Mouse (Mus musculus): ENCODE measurements around the gene Ppcs. TPM values are rescaled to one million over a fixed set of nuclear protein-coding genes. Genes with fewer than 3 reads are reported as not detected.

Gene Ppcs
- polyA plus RNA-seq, 1 experiment from 2014 or later = 8.4 TPM

DNA sequence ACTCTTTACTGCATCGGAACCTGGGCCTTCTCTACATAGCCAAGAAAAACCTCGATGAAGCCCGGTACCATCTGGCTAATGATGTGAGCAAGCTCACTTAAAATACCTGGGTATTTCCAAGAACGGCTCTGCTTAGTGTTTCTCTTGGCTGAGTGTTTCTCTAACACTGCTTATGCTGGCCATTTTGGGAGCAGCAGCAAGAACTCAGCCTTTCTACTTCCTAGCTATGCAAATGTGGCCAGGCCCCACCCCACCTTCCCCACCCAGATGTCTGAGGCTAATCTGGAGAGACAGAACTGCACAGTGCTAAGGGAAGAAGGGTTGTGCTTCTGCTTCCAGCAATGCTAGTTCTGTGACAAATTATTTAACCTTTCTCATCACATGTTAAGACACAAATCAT is 19.6 kb upstream of the Ppcs start:
- no peak overlapping the region for H3K4me3 ChIP-seq (ENCODE audit: inconsistent target)
- no peaks in the 10 kb centered on the region for H3K79me2 ChIP-seq (ENCODE audit: inconsistent target)
- no peaks in the 10 kb centered on the region for H3K36me3 ChIP-seq (ENCODE audit: inconsistent target)
- H3K27ac ChIP-seq = no peak overlapping the region
- 91% methylated on average over 4 of the region's 4 CpGs for WGBS (ENCODE audit: missing documents)

DNA sequence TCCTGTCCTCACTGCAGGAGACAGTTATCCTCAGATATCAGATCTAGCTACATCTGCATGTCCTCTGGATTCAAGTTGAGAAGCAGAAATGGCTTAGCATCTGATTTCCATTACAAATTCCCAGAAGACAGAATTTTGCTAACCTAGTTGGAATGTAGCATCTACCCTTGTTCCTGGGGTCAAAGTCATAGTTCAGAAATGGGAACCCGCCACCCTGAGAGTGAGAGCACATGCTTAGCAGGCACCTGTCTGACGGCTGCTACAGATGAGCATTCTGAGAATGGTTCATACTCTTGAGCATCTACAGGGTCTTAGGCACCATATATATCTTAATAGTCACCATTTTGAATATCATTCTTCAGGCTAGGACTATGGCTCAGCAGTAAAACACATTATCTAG is 15.7 kb upstream of the Ppcs start:
- no peaks in the 10 kb centered on the region for H3K36me3 ChIP-seq (ENCODE audit: inconsistent target)
- 95% methylated on average over 2 of the region's 2 CpGs for WGBS (ENCODE audit: missing documents)
- no peak overlapping the region for H3K4me3 ChIP-seq (ENCODE audit: inconsistent target)
- no peaks in the 10 kb centered on the region for H3K79me2 ChIP-seq (ENCODE audit: inconsistent target)
- no peak overlapping the region for H3K27ac ChIP-seq

DNA sequence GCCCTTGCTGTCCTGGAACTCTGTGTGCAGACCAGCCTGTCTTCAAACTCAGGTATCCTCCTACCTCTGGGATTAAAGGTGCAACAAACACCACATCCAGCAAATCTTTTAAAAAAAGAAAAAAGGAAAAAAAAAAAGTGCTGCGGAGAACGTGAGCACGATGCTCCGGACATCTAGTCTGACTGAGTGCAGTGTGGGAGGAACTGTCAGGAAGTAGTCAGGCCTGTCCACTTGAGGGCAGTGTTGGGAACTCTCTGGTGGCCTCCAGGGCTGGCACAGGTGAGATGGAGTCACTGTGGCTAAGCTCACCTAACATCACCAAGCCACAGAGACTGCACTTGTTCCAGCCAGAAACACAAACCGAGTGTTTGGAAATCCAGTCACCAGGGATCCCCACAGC is 8.5 kb upstream of the Ppcs start:
- Histone ChIP-seq H3K79me2 (ENCODE audit: inconsistent target) (no peaks in the 10 kb centered on the region), H3K27ac (no peak overlapping the region), H3K36me3 (ENCODE audit: inconsistent target) (no peaks in the 10 kb centered on the region), H3K4me3 (ENCODE audit: inconsistent target) (no peak overlapping the region)
- WGBS (ENCODE audit: missing documents) = 21% methylated on average over 5 of the region's 5 CpGs

DNA sequence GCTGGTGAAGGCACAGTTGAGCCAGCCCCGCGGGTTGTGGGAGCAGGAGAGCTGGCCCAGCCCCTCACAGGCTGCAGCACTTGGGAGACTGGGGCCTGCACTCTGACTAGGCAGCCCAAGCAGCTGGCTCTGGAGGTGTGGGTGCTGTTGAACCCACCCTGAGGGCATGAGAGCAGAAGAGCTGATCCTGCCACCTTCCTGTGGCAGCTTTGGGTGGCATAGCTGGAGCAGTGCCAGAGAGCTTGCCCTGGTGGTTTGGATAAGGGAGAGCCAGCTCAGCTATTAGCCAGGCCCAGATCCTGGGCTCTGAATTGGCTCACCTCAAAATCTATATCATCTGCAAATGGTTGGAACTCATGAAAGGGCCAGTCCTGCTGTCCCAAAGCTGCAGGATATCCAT is 5.5 kb upstream of the Ppcs start:
- 74% methylated on average over 2 of the region's 2 CpGs for WGBS (ENCODE audit: missing documents)
- H3K4me3 ChIP-seq (ENCODE audit: inconsistent target) = no peak overlapping the region

DNA sequence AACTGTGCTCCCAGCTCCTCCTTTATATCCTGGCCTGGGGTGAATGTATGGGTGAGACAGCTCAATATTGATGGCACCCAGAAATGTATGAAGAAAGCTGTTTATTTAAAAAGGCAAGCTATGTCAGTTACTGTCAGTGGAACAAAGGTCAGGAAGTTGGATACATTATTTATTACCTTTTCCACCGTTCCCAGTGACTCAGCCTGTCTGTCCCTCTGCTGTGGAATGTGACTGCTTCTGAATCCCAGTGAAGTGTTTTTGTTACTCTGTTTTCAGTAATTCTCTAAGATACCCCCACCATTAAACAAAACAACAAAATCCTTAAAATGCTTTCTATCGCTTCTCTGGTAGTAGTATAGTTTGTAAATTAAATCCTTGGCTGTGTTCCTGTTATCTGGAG is 3.4 kb upstream of the Ppcs start:
- no peak overlapping the region for H3K27ac ChIP-seq
- no peaks in the 10 kb centered on the region for H3K79me2 ChIP-seq (ENCODE audit: inconsistent target)

More for the DNA sequence above, 5.5 kb upstream of the Ppcs start:
- Histone ChIP-seq H3K36me3 (ENCODE audit: inconsistent target) (no peaks in the 10 kb centered on the region), H3K79me2 (ENCODE audit: inconsistent target) (no peaks in the 10 kb centered on the region), H3K27ac (no peak overlapping the region)

DNA sequence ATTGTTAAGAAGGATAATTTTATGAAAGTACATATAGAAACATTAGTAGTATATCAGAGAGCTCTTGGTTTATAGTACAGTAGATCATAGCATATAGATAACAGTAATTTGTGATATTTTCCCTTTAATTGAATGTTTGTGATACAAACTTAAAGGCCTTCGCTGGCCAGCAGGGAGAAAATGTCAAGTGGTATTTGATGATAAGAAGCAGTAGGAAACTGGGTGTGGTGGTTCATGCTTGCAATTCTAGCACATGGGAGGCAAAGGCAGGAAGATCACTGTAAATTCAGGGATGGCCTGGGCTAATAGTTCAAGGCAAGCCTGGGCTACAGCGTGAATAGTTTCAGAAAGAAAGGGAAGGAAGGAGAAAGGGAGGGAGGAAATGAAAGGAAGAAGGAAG is 2.9 kb upstream of the Ppcs start:
- 92% methylated on average over 2 of the region's 2 CpGs for WGBS (ENCODE audit: missing documents)
- no peak overlapping the region for H3K27ac ChIP-seq
- no peak overlapping the region for H3K4me3 ChIP-seq (ENCODE audit: inconsistent target)
- no peaks in the 10 kb centered on the region for H3K36me3 ChIP-seq (ENCODE audit: inconsistent target)
- no peaks in the 10 kb centered on the region for H3K79me2 ChIP-seq (ENCODE audit: inconsistent target)

More for the DNA sequence above, 3.4 kb upstream of the Ppcs start:
- Histone ChIP-seq H3K36me3 (ENCODE audit: inconsistent target) (no peaks in the 10 kb centered on the region), H3K4me3 (ENCODE audit: inconsistent target) (no peak overlapping the region)
- WGBS (ENCODE audit: missing documents) = 69% methylated on average over 2 of the region's 2 CpGs

DNA sequence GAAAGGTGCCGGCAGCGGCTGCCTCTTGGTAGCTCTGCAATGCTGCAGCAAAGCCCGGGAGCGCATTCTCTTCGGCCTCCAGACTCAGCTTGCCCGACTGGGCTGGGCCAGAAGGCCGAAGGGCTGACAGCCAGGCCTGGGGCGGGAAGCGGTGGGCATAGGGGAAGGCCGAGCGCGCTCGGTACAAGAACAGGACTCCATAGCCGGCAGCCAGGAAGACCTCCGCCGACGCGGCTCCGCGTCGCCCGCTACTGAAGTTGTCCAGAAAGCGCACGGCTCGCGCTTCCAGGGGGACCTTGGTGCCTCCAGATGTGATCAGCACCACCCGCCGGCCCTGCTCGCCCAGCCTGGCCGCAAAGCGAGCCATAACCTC is 313 bp downstream of the Ppcs start:
- H3K36me3 ChIP-seq (ENCODE audit: inconsistent target) = no peaks in the 10 kb centered on the region
- no peaks in the 10 kb centered on the region for H3K79me2 ChIP-seq (ENCODE audit: inconsistent target)
- 0% methylated on average over 31 of the region's 31 CpGs for WGBS (ENCODE audit: missing documents)
- H3K27ac ChIP-seq = no peak overlapping the region
- H3K4me3 ChIP-seq (ENCODE audit: inconsistent target) = peak overlapping the region; percentile 54

DNA sequence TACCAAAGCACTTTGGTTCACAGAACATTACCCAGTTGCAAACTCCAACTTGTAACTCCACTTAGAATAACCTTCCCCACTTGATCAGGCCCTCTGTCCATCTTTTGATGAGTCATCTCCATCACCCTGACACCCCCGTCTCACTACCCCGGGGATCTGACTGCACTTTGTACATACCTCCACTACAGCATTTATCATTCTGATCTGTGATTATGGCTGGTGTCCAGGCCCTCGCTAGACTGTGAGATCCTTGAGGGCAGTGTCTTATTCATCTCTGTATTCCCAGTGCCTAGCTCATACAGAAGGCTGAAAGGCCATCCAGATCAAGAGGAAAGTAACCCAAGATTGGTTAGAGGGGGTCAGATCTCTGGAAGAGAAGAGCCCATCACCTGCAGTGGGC is 1.0 kb downstream of the Ppcs start:
- Histone ChIP-seq H3K27ac (no peak overlapping the region), H3K36me3 (ENCODE audit: inconsistent target) (no peaks in the 10 kb centered on the region), H3K79me2 (ENCODE audit: inconsistent target) (no peaks in the 10 kb centered on the region), H3K4me3 (ENCODE audit: inconsistent target) (peak overlapping the region; percentile 54; the same call in 1 of the 2 replicates)
- 44% methylated on average over 2 of the region's 3 CpGs for WGBS (ENCODE audit: missing documents)

DNA sequence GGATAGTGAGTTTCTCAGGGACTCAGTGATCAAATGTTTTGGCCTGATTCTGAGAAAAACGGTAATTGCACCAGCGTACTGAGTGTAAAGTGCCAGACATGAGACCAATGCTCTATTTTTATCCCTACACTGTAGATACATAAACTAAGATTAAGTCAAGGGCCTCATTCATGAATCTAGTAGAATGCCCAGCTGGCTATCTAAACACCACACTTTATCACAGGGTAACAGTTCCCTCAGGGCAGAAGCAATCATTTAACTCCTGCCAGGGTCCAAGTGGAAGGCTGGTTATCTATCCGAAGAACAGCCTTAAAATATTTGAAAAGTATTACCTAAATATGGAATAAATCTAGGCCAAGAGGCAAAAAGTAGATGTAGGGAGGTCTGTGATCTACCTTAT is 4.3 kb downstream of the Ppcs start:
- H3K79me2 ChIP-seq (ENCODE audit: inconsistent target) = no peaks in the 10 kb centered on the region
- 97% methylated on average over 3 of the region's 3 CpGs for WGBS (ENCODE audit: missing documents)
- no peaks in the 10 kb centered on the region for H3K36me3 ChIP-seq (ENCODE audit: inconsistent target)
- no peak overlapping the region for H3K4me3 ChIP-seq (ENCODE audit: inconsistent target)
- no peak overlapping the region for H3K27ac ChIP-seq

DNA sequence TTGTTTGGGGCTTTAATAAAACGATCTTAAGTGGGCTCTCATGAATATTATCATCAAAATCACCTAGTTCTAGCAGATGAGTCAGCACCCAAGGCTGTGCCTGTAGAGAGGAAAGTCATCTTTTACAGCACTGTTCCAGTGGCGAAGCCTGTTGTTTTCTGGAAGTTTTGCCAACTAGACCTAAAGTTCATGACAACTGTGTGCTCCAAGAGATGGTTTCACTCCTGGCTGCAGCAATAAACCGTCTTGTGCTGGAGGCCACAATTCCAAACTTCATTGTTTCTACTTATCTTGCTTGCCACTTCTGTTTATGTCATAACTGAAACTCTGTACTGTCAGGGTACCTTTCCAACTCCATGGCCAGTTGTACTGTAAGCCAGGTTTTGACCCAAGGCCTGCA is 5.0 kb downstream of the Ppcs start:
- H3K79me2 ChIP-seq (ENCODE audit: inconsistent target) = no peaks in the 10 kb centered on the region
- H3K27ac ChIP-seq = no peak overlapping the region
- H3K36me3 ChIP-seq (ENCODE audit: inconsistent target) = no peaks in the 10 kb centered on the region
- no peak overlapping the region for H3K4me3 ChIP-seq (ENCODE audit: inconsistent target)
- 82% methylated on average over 3 of the region's 3 CpGs for WGBS (ENCODE audit: missing documents)

DNA sequence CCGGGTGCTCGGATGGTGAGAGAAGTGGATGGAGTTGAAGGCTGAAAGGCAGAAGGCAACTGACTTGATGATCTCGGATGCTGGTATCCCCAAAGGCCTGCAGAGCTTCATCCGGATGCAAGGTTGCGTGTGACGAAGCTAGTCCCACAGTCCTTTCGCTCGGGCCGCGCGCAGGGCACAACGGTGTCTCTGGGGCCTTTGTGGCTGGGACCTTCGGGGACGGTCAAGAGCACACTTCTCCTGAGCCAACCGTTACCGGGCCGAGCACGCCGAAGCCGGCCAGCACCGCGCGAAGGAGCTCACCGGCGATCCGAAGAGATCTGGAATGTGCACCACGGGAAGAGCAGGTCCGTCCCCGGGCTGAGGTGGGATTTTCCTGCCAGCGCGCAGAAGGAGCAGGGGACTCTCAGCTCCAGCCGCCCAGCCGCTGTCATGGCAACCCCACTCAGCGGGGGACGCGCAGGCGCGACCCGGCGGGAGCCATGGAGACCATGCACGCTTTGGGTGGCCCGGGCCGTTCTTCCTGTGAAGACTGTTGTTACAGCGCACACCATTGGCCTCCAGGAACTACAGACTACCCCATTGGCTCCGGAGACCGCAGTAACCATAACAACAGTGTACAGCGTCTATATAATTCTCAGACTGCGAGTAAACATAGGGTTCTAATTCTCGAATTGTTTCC is 7.0 kb downstream of the Ppcs start, which contains the start of gene Ccdc30:
Gene Ccdc30, minus strand, starts transcription at position 450 of the 682 bp plus-strand sequence.
- Histone ChIP-seq H3K79me2 (ENCODE audit: inconsistent target) (no peaks in the 10 kb centered on the region), H3K27ac (no peak within 1 kb of the TSS), H3K36me3 (ENCODE audit: inconsistent target) (no peaks in the 10 kb centered on the region), H3K4me3 (ENCODE audit: inconsistent target) (peak within 1 kb of the TSS; percentile 20; the same call in 1 of the 2 replicates)
- WGBS (ENCODE audit: missing documents) = 2% methylated on average over 49 of the region's 49 CpGs

DNA sequence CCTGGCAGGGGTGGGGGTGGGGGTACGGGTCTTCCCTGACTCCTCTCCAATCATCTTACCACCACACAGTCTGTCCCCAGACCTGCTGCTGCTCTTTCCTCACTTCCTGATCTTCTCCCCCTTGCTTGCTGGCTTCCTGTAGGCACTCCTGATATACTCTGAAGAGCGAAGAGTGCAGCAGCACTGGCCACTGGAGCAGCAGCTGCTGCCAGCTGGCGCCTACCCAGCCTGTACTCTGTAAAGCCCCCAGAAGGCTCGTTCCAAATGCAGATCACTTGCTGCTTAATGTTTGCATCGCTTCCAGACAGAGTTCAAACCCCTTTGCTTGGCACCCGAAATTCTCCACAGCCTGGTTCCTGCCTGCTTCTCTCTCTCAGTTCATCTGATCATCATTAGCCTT is 9.4 kb downstream of the Ppcs start:
- WGBS (ENCODE audit: missing documents) = 65% methylated on average over 6 of the region's 6 CpGs
- Histone ChIP-seq H3K27ac (no peak overlapping the region), H3K79me2 (ENCODE audit: inconsistent target) (no peaks in the 10 kb centered on the region), H3K4me3 (ENCODE audit: inconsistent target) (no peak overlapping the region), H3K36me3 (ENCODE audit: inconsistent target) (no peaks in the 10 kb centered on the region)

DNA sequence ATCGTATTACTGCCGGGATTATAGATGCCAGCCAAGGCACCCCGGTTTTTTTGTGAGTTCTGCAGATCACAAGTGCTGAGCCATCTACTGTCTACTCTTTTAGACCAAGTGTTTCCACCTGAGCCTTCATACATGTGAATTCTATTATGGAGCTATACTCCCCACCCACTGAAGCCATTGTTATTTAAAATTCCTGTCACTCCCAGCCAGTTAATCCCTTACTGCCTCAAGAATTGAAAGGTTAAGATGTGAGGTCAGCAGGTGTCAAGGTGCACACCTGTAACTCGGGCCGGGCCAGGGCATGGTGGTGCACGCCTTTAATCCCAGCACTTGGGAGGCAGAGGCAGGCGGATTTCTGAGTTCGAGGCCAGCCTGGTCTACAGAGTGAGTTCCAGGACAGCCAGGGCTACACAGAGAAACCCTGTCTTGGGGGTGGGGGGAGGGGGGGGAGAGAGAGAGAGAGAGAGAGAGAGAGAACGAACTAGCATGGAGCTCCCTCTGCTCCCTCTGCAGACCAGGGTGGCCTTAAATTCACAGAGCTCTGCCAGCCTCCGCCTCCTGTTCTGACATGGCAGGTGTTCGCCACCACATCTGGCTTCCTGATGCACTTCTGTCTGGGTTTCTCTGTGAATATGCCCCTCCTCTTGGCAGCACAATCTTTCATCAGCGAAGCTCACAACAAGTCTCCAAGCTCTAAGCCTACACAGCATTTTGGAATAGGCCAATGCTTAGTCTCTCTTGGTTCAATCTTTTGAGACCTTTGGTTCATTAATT is 10.2 kb downstream of the Ppcs start:
- H3K4me3 ChIP-seq (ENCODE audit: inconsistent target) = no peak overlapping the region
- no peak overlapping the region for H3K27ac ChIP-seq
- H3K36me3 ChIP-seq (ENCODE audit: inconsistent target) = no peaks in the 10 kb centered on the region
- H3K79me2 ChIP-seq (ENCODE audit: inconsistent target) = no peaks in the 10 kb centered on the region
- WGBS (ENCODE audit: missing documents) = 71% methylated on average over 6 of the region's 12 CpGs

DNA sequence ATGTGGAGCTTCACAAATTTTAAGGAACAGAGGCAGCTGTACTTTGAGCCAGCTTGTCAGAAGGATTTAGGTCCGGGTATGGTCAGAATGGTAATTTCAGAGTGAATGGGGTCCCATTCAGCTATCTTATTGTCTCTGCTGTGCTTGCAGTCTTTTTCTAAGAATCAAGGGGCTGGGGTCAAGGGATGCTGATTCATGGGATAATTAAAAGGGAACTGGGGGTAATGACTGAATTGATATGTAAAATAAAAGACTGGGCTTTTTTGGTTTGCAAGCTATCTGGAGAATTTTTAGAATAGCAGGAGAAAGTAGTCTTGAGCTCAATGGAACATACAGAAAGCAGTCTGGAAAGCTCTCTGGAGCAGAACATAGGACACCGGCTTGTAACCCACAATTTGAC is 18.8 kb downstream of the Ppcs start:
- Histone ChIP-seq H3K27ac (no peak overlapping the region), H3K36me3 (ENCODE audit: inconsistent target) (no peaks in the 10 kb centered on the region), H3K4me3 (ENCODE audit: inconsistent target) (no peak overlapping the region), H3K79me2 (ENCODE audit: inconsistent target) (no peaks in the 10 kb centered on the region)
- 96% methylated on average over 2 of the region's 2 CpGs for WGBS (ENCODE audit: missing documents)

DNA sequence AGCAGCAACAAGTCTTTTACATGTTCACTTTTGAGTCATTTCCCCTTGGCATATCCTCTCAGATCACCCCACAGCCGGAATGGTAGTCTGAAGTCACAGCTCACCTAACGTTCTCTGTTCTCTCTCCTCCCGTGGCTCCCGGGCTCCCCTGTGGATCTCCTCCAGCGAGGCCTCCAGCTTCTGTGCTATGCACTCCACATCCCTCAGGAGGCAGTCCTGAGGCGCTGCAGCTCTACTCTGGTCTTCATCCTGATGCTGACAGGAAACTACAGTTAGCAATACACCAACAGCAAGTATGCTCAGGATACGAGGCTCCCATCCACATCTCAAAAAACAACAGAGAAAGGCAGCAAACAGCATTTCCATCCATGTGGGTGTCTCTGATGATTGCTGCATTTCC is 21.3 kb downstream of the Ppcs start:
- Histone ChIP-seq H3K27ac (no peak overlapping the region), H3K4me3 (ENCODE audit: inconsistent target) (no peak overlapping the region), H3K36me3 (ENCODE audit: inconsistent target) (no peaks in the 10 kb centered on the region), H3K79me2 (ENCODE audit: inconsistent target) (no peaks in the 10 kb centered on the region)
- 59% methylated on average over 7 of the region's 7 CpGs for WGBS (ENCODE audit: missing documents)
